Mouse (Mus musculus) neural tube, embryonic 11.5 days (tissue): ENCODE measurements around the gene Vps25. TPM values are rescaled to one million over a fixed set of nuclear protein-coding genes. Genes with fewer than 3 reads are reported as not detected.

ENCODE experiments used
- ATAC-seq: fragments of 200-750 bp; cut with Nextera tagmentation; 2 replicates; pipeline ENCODE4 v1.8.0; 2017; ENCODE audit warnings: moderate number of reproducible peaks, mild to moderate bottlenecking, moderate TSS enrichment, moderate library complexity; ENCODE audit not compliant: insufficient read depth, low FRiP score, low TSS enrichment
- DNase-seq: peaks from one replicate; pipeline ENCODE4 v3.0.0-alpha.2; 2015; ENCODE audit warnings: low spot score
- H3K27ac ChIP-seq: fragments of 300-500 bp; sonication (generic); 2 replicates; pipeline ENCODE4 v1.5.1; 2014; ENCODE audit warnings: low read depth, mild to moderate bottlenecking, low read length
- H3K27me3 ChIP-seq: fragments of 300-500 bp; sonication (generic); 2 replicates; pipeline ENCODE4 v1.6.1; 2014; ENCODE audit warnings: mild to moderate bottlenecking, low read length, mixed read lengths; ENCODE audit not compliant: control insufficient read depth, insufficient read depth
- H3K36me3 ChIP-seq: fragments of 300-500 bp; sonication (generic); 2 replicates; pipeline ENCODE4 v1.6.1; 2014; ENCODE audit warnings: mild to moderate bottlenecking, low read length, moderate library complexity, mixed read lengths; ENCODE audit not compliant: control insufficient read depth, insufficient read depth
- H3K4me1 ChIP-seq: fragments of 300-500 bp; sonication (generic); 2 replicates; pipeline ENCODE4 v1.6.1; 2014; ENCODE audit warnings: low read length, mixed read lengths; ENCODE audit not compliant: control insufficient read depth, insufficient read depth
- H3K4me2 ChIP-seq: fragments of 300-500 bp; sonication (generic); 2 replicates; pipeline ENCODE4 v1.6.1; 2014; ENCODE audit warnings: low read depth, mild to moderate bottlenecking, moderate library complexity
- H3K4me3 ChIP-seq: fragments of 300-500 bp; sonication (generic); 2 replicates; pipeline ENCODE4 v1.5.1; 2014; ENCODE audit warnings: low read depth, low read length
- H3K9ac ChIP-seq: fragments of 300-500 bp; sonication (generic); 2 replicates; pipeline ENCODE4 v1.6.1; 2014; ENCODE audit warnings: mild to moderate bottlenecking, low read length
- H3K9me3 ChIP-seq: fragments of 300-500 bp; sonication (generic); 2 replicates; pipeline ENCODE4 v1.6.1; 2016; ENCODE audit warnings: low read length; ENCODE audit not compliant: control insufficient read depth
- WGBS: fragments of 180-500 bp; shearing (Covaris S2); extraction: QIAGEN DNeasy Blood & Tissue Kit; methylation state at CpG from one replicate; pipeline ENCODE4 v1.1.7; 2014; 5-methylcytosine and 5-hydroxymethylcytosine counted together
- polyA plus RNA-seq: library from polyadenylated mRNA; unstranded; fragments of >200 nt; fragmentation: Nextera tagmentation; extraction: Ambion mirVana; gene quantifications from 2 replicates; pipeline ENCODE4 v1.2.1, GENCODE M21; 2014

Gene Vps25
- 124 and 126 TPM in 2 replicates for polyA plus RNA-seq

DNA sequence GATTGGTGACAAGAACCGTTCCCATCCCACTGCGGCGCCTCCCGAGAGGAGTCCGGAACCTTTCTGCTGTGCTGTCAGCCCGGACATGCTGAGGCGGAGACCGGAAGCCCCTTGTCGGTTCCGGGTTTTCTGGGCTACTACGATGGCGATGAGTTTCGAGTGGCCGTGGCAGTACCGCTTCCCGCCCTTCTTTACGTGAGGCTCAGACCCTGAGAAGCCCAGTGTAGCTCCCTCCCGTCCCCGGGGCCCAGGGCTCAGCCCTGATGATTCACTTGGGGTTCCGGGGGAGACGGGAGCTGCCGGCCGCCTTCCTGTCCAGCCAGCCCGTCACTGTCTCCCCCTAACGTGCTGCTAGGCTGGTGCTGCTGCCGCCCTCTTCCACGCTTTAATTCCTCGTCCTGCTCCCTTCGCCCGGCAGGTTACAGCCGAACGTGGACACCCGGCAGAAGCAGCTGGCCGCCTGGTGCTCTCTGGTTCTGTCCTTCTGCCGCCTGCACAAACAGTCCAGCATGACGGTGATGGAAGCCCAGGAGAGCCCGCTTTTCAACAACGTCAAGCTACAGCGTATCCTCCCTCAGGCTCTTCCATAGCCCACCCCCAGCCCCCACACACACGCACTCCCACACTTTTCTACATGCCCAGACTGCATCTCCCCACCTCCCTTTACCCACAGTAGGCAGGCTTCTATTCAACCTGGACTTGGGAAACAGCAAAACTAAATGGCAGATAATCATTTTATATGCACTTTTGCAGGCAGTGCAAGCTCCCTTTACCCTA lies at the start of gene Vps25:
Vps25 (plus strand) TSS at position 95 of the 777 bp plus-strand sequence.
- Histone ChIP-seq H3K36me3 (no peaks in the 10 kb centered on the region), H3K27ac (peak within 1 kb of the TSS; percentile 82), H3K9ac (peak within 1 kb of the TSS; percentile 92), H3K27me3 (no peaks in the 10 kb centered on the region), H3K4me2 (peak within 1 kb of the TSS; percentile 91), H3K4me3 (peak within 1 kb of the TSS; percentile 84), H3K4me1 (peaks cover 11% of the 10 kb centered on the region), H3K9me3 (no peaks in the 10 kb centered on the region)
- peak; percentile 82 for DNase-seq
- no peak for ATAC-seq
- WGBS = under 1% methylated on average over 40 of the region's 40 CpGs

- no peaks in the 10 kb centered on the region; the same call in 1 of the 2 replicates for H3K36me3 ChIP-seq
- 54% methylated on average over 3 of the region's 3 CpGs for WGBS
- H3K4me3 ChIP-seq = no peak overlapping the region
Measured at GRCm38 (mm10) chr11:101211970-101212369, 41.5 kb upstream of the Vps25 start.

GRCm38 (mm10) chr11:101216936-101217335 lies 36.6 kb upstream of the Vps25 start:
- no peaks in the 10 kb centered on the region for H3K4me1 ChIP-seq
- ATAC-seq = no peak
- no peaks in the 10 kb centered on the region for H3K27me3 ChIP-seq
- no peak for DNase-seq
- no peaks in the 10 kb centered on the region; the same call in 1 of the 2 replicates for H3K36me3 ChIP-seq
- H3K4me2 ChIP-seq = no peak overlapping the region
- H3K27ac ChIP-seq = no peak overlapping the region
- no peak overlapping the region for H3K4me3 ChIP-seq
- no peaks in the 10 kb centered on the region for H3K9me3 ChIP-seq
- 92% methylated on average over 5 of the region's 5 CpGs for WGBS
- no peak overlapping the region for H3K9ac ChIP-seq

More at GRCm38 (mm10) chr11:101211970-101212369, 41.5 kb upstream of the Vps25 start:
- Histone ChIP-seq H3K4me1 (no peaks in the 10 kb centered on the region), H3K9ac (no peak overlapping the region), H3K27me3 (no peaks in the 10 kb centered on the region), H3K4me2 (no peak overlapping the region), H3K9me3 (no peaks in the 10 kb centered on the region), H3K27ac (no peak overlapping the region)
- peak; percentile 46 for DNase-seq
- ATAC-seq = no peak

DNA sequence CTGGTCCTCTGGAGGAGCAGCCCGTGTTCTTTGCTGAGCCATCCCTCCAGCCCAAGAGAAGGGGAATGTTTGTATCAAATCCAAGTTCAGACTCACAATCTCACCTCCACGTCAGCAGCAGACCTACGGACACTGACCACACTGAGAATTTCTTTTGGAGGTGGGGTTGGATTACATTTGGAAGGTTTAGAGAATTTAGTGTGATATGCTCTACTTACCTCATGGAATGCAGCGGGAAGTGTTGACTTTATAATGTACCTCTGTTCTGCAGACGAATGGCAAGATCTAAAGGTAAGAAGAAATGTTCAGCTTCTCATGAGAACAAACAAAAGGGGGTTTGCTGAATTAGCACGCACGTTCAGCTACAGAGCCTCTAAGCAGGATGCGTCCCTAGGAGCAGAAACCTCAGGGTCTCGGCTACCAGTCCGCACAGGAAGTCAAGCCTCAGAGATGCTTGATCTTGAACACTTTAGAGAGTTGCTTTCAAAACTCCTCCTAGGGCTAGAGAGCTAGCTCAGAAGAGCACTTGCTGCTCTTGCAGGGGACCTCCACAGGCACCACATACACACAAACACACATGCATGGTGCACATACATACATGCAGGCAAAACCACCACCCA lies 35.0 kb upstream of the Vps25 start:
- 80% methylated on average over 10 of the region's 10 CpGs for WGBS
- no peak for ATAC-seq
- H3K9me3 ChIP-seq = no peaks in the 10 kb centered on the region

DNA sequence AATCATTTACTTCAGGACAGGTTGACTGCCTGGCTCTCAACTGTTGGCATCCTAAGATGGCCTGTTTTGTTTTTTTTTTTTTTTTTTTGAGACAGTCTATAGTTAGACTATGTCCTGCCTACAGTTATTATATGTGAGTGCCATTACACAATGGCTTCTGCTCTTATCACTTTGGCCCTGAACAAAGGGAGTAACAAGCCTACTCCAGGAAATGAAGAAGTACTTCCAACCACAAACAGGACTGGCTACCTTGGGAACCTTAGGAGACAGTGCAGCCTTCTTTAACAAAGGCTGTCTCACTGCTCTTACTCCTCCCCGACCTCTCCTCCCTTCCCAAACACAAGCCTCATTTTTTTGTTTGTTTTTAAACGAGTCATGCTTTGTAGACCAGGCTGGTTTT lies 32.7 kb upstream of the Vps25 start:
- Histone ChIP-seq H3K9ac (no peak overlapping the region), H3K27me3 (no peaks in the 10 kb centered on the region), H3K4me2 (no peak overlapping the region), H3K4me3 (no peak overlapping the region), H3K9me3 (no peaks in the 10 kb centered on the region), H3K4me1 (no peaks in the 10 kb centered on the region), H3K36me3 (no peaks in the 10 kb centered on the region), H3K27ac (no peak overlapping the region)
- 60% methylated on average over 2 of the region's 2 CpGs for WGBS
- DNase-seq (no peak), ATAC-seq (no peak)

More for the DNA sequence above, 35.0 kb upstream of the Vps25 start:
- Histone ChIP-seq H3K27ac (no peak overlapping the region), H3K9ac (no peak overlapping the region), H3K4me2 (no peak overlapping the region), H3K4me3 (no peak overlapping the region), H3K4me1 (no peaks in the 10 kb centered on the region), H3K36me3 (no peaks in the 10 kb centered on the region; the same call in 1 of the 2 replicates), H3K27me3 (no peaks in the 10 kb centered on the region)
- no peak for DNase-seq

- Histone ChIP-seq H3K4me3 (no peak overlapping the region), H3K9me3 (no peaks in the 10 kb centered on the region), H3K27ac (no peak overlapping the region), H3K36me3 (no peaks in the 10 kb centered on the region), H3K27me3 (no peaks in the 10 kb centered on the region), H3K4me2 (no peak overlapping the region), H3K4me1 (no peaks in the 10 kb centered on the region), H3K9ac (no peak overlapping the region)
- ATAC-seq (no peak), DNase-seq (no peak)
- WGBS = 87% methylated on average over 8 of the region's 8 CpGs
Measured at GRCm38 (mm10) chr11:101221306-101221986, 32.1 kb upstream of the Vps25 start.

DNA sequence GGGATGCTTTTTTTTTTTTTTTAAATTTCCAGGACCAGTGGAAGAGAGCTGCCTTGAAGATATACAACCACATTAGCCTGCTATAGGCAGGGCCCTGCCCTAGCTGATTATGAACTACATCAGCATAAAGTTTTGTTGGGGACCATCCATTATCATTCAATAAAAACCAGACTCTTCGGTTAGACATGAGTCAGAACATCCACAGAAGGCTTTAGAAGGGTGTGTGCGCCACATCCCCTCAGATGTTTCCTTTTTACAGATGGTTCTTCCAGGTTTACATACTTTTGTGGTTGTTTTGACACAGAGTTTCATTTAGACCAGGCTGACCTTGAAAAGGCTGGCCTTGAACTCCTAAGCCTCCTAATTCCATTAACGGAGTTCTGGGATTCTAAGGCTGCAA lies 29.2 kb upstream of the Vps25 start:
- ATAC-seq = no peak
- Histone ChIP-seq H3K4me2 (no peak overlapping the region), H3K4me1 (no peaks in the 10 kb centered on the region), H3K9ac (no peak overlapping the region), H3K9me3 (no peaks in the 10 kb centered on the region), H3K27me3 (no peaks in the 10 kb centered on the region), H3K36me3 (no peaks in the 10 kb centered on the region), H3K4me3 (no peak overlapping the region), H3K27ac (no peak overlapping the region)
- DNase-seq = no peak
- 88% methylated on average over 3 of the region's 3 CpGs for WGBS

DNA sequence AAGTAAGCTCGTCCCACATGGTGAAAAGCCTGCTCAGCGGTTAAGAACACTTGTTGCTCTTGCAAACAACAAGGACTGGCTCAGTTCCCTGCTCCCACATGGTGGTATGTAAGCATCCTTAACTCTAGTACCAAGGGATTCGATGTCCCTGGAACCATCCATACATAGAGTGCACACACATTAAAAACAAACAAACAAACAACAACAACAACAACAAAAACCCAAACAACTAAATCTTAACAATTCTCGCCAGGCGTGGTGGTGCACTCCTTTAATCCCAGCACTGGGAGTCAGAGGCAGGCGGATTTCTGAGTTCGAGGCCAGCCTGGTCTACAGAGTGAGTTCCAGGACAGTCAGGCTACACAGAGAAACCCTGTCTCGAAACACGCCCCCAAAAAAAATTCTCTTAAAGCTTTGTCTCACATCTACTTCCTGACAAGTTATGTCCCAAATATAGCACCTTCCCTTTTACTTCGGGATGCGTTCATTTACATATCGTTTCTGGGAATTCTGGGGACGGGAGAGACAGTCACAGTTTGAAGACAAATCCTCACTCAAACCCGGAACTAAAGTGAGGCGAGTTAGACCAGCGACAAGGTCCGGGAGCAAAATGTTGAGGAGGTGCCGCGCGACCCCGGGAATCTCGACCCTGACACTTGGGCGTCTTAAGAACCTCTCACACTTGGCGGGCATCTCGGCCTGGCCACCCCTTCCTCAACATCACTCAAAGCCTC lies 28.0 kb upstream of the Vps25 start:
- WGBS = 20% methylated on average over 25 of the region's 25 CpGs
- Histone ChIP-seq H3K36me3 (no peaks in the 10 kb centered on the region), H3K27ac (no peak overlapping the region), H3K9me3 (no peaks in the 10 kb centered on the region), H3K9ac (peak overlapping the region; percentile 69), H3K4me2 (peak overlapping the region; percentile 92), H3K4me1 (peaks cover 2% of the 10 kb centered on the region; the same call in 1 of the 2 replicates), H3K4me3 (peak overlapping the region; percentile 78), H3K27me3 (no peaks in the 10 kb centered on the region)
- peak; percentile 24 for DNase-seq
- ATAC-seq = no peak
